Mouse (Mus musculus) cerebellum, adult 2 months (tissue): ENCODE data around the gene Ptger1.

Experiments
- CTCF ChIP-seq: fragments of 200-500 bp; IDR thresholded peaks from 2 replicates; pipeline ENCODE4 v1.5.1; 2011; ENCODE audit warnings: low read depth, mild to moderate bottlenecking, control low read depth, low read length, moderate library complexity, borderline replicate concordance; ENCODE audit not compliant: insufficient read depth
- POLR2A ChIP-seq: fragments of 200-500 bp; IDR thresholded peaks from 2 replicates; pipeline ENCODE4 v1.6.1; 2011; ENCODE audit warnings: low read length, control low read depth, borderline replicate concordance; ENCODE audit not compliant: insufficient read depth

GRCm38 (mm10) chr8:83707554-83707953, 41.1 kb downstream of the Ptger1 start:
- TF ChIP-seq POLR2A (no peak), CTCF (no peak)
